Mouse (Mus musculus) midbrain, postnatal 0 days (tissue): ENCODE data around the gene Stard13. TPM values are rescaled to one million over a fixed set of nuclear protein-coding genes. Genes with fewer than 3 reads are reported as not detected.
A peak's percentile ranks its signal among the peaks of the same experiment; 100 is the strongest.

Experiments
- ATAC-seq: fragments of 200-750 bp; cut with Nextera tagmentation; 2 replicates; pipeline ENCODE4 v1.8.0; 2017; ENCODE audit warnings: moderate number of reproducible peaks, mild to moderate bottlenecking, moderate TSS enrichment, moderate library complexity; ENCODE audit not compliant: low FRiP score
- DNase-seq: peaks from one replicate; pipeline ENCODE4 v3.0.0-alpha.2; 2015; ENCODE audit warnings: low spot score
- H3K27ac ChIP-seq: fragments of 300-500 bp; sonication (generic); 2 replicates; pipeline ENCODE4 v1.5.1; 2014; ENCODE audit warnings: low read depth, mild to moderate bottlenecking, low read length, mixed read lengths
- H3K27me3 ChIP-seq: fragments of 300-500 bp; sonication (generic); 2 replicates; pipeline ENCODE4 v1.6.1; 2014; ENCODE audit warnings: low read length, control low read depth, mixed read lengths; ENCODE audit not compliant: insufficient read depth
- H3K36me3 ChIP-seq: fragments of 300-500 bp; sonication (generic); 2 replicates; pipeline ENCODE4 v1.6.1; 2014; ENCODE audit warnings: low read length, control low read depth, mixed read lengths; ENCODE audit not compliant: insufficient read depth
- H3K4me1 ChIP-seq: fragments of 300-500 bp; sonication (generic); 2 replicates; pipeline ENCODE4 v1.6.1; 2014; ENCODE audit warnings: mild to moderate bottlenecking, control low read depth, antibody characterized with exemption, low read length, mixed read lengths; ENCODE audit not compliant: insufficient read depth
- H3K4me2 ChIP-seq: fragments of 300-500 bp; sonication (generic); 2 replicates; pipeline ENCODE4 v1.6.1; 2014; ENCODE audit warnings: low read depth, mild to moderate bottlenecking, low read length, mixed read lengths; ENCODE audit not compliant: poor library complexity, severe bottlenecking
- H3K4me3 ChIP-seq: fragments of 300-500 bp; sonication (generic); 2 replicates; pipeline ENCODE4 v1.5.1; 2014; ENCODE audit warnings: low read depth, mild to moderate bottlenecking, low read length, moderate library complexity
- H3K9ac ChIP-seq: fragments of 300-500 bp; sonication (generic); replicated peaks from 2 replicates; pipeline ENCODE4 v1.6.1; 2014; ENCODE audit warnings: mild to moderate bottlenecking, low read length, moderate library complexity, mixed read lengths; ENCODE audit not compliant: poor library complexity, severe bottlenecking
- H3K9me3 ChIP-seq: fragments of 300-500 bp; sonication (generic); 2 replicates; pipeline ENCODE4 v1.6.1; 2016; ENCODE audit warnings: low read length, control low read depth
- CTCF ChIP-seq: IDR thresholded peaks from 2 replicates; pipeline ENCODE4 v1.5.1; 2016; ENCODE audit warnings: antibody characterized with exemption, mild to moderate bottlenecking
- WGBS: fragments of 180-500 bp; shearing (Covaris S2); extraction: QIAGEN DNeasy Blood & Tissue Kit; methylation state at CpG from one replicate; pipeline ENCODE4 v1.1.7; 2014; 5-methylcytosine and 5-hydroxymethylcytosine counted together
- polyA plus RNA-seq: library from polyadenylated mRNA; unstranded; fragments of >200 nt; fragmentation: Nextera tagmentation; extraction: Ambion mirVana; gene quantifications from 2 replicates; pipeline ENCODE4 v1.2.1, GENCODE M21; 2015
- total RNA-seq: library from RNA; depleted of rRNA; stranded (reverse); fragments of >200 nt; gene quantifications from 2 replicates; pipeline ENCODE4 v1.2.3, GENCODE M21; 2014

Gene Stard13
- total and polyA plus RNA-seq, 2 experiments from 2014 or later: 2.1 to 27.2 TPM

- no peak overlapping the region for H3K4me3 ChIP-seq
- no peak overlapping the region for H3K4me2 ChIP-seq
- H3K4me1 ChIP-seq: no peaks in the 10 kb centered on the region
- peaks cover 3% of the 10 kb centered on the region; the same call in 1 of the 2 replicates for H3K36me3 ChIP-seq
- H3K9ac ChIP-seq: no peak overlapping the region
- no peaks in the 10 kb centered on the region for H3K27me3 ChIP-seq
- ATAC-seq (no peak), DNase-seq (no peak)
- 81% methylated on average over 1 of the region's 1 CpGs for WGBS
- H3K27ac ChIP-seq: no peak overlapping the region
- no peaks in the 10 kb centered on the region for H3K9me3 ChIP-seq
- TF ChIP-seq CTCF: no peak
Observed at GRCm38 (mm10) chr5:151065228-151065627, 168.4 kb downstream of the Stard13 start.

DNA sequence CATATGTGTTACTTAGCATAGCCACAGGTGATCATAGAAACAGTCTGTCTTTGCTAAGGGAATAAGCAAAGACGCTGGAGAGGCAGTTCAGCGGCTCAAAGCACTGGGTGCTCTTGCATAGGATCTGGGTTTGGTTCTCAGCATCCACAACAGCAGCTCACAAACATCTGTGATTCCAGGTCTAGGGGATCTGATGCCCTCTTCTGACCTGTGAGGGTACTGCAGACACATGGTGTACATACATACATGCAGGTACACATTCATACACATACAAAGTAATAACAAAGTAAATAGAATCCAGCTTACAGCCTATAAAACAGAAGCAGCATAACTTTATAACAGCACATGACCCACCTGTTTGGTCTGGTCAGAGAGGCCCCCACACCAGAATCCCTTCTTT, 171.7 kb downstream of the Stard13 start:
- Histone ChIP-seq H3K27me3 (no peaks in the 10 kb centered on the region), H3K4me2 (no peak overlapping the region), H3K27ac (no peak overlapping the region), H3K9ac (no peak overlapping the region), H3K9me3 (no peaks in the 10 kb centered on the region), H3K4me3 (no peak overlapping the region), H3K36me3 (peaks cover 3% of the 10 kb centered on the region; the same call in 1 of the 2 replicates), H3K4me1 (no peaks in the 10 kb centered on the region)
- 98% methylated on average over 2 of the region's 2 CpGs for WGBS
- no peak for DNase-seq
- TF ChIP-seq CTCF: no peak
- no peak for ATAC-seq

- no peak overlapping the region for H3K9ac ChIP-seq
- no peak for TF ChIP-seq CTCF
- H3K4me1 ChIP-seq: no peaks in the 10 kb centered on the region
- no peaks in the 10 kb centered on the region for H3K27me3 ChIP-seq
- H3K27ac ChIP-seq: no peak overlapping the region
- WGBS: 84% methylated on average over 12 of the region's 12 CpGs
- H3K4me3 ChIP-seq: no peak overlapping the region
- no peaks in the 10 kb centered on the region for H3K9me3 ChIP-seq
- ATAC-seq (no peak), DNase-seq (peak; percentile 9)
- peaks cover 3% of the 10 kb centered on the region; the same call in 1 of the 2 replicates for H3K36me3 ChIP-seq
- H3K4me2 ChIP-seq: no peak overlapping the region
Observed at GRCm38 (mm10) chr5:151060476-151060875, 173.2 kb downstream of the Stard13 start.

DNA sequence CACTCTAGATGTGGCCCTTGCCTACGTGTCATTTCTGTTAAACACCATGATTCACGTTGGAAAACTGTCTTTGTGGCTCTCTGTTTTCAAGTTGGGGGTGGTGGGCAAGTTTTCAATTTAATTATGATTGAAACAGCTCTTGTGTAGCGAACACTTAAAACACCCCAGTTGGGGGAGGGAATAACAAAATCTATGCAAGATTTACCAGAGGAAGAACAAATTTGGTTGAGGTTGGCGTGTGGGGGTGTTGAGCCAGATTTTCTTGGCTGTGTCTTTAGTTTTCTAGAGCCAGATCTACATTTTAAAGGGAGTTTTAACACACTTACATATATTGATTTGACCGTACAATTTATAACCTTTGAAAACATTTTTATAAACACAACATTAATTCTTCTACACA, 173.9 kb downstream of the Stard13 start:
- DNase-seq (no peak), ATAC-seq (no peak)
- Histone ChIP-seq H3K27ac (no peak overlapping the region), H3K9me3 (no peaks in the 10 kb centered on the region), H3K27me3 (no peaks in the 10 kb centered on the region), H3K9ac (no peak overlapping the region), H3K4me2 (no peak overlapping the region), H3K4me3 (no peak overlapping the region), H3K36me3 (peaks cover 3% of the 10 kb centered on the region; the same call in 1 of the 2 replicates), H3K4me1 (no peaks in the 10 kb centered on the region)
- WGBS: 93% methylated on average over 5 of the region's 5 CpGs
- TF ChIP-seq CTCF: no peak

- no peak overlapping the region for H3K4me3 ChIP-seq
- H3K27ac ChIP-seq: no peak overlapping the region
- DNase-seq: no peak
- no peak overlapping the region for H3K4me2 ChIP-seq
- ATAC-seq: no peak
- peaks cover 3% of the 10 kb centered on the region; the same call in 1 of the 2 replicates for H3K36me3 ChIP-seq
- no peaks in the 10 kb centered on the region for H3K9me3 ChIP-seq
- no peaks in the 10 kb centered on the region for H3K27me3 ChIP-seq
- TF ChIP-seq CTCF: no peak
- WGBS: 92% methylated on average over 10 of the region's 10 CpGs
- H3K4me1 ChIP-seq: no peaks in the 10 kb centered on the region
- H3K9ac ChIP-seq: no peak overlapping the region
Observed at GRCm38 (mm10) chr5:151059352-151059751, 174.3 kb downstream of the Stard13 start.

DNA sequence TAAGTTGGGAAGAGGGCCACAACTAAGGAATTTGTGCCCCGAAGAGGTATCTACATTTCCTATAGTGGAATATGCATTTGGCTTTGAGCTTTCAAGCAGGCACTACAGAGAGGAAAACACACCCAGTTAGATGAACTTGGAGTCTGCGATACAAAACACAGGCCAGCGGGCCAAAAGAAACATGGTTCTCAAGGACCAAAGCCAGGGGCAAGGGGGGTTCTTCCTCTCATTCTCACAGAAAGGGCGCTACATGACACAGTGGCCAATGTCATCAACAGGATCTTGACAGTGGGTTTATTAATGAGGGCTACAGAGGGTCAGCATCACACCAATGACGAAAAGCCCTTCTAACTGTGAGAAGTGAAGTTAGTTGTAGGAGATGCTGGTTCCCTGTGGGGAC, 175.9 kb downstream of the Stard13 start:
- Histone ChIP-seq H3K9ac (no peak overlapping the region), H3K27ac (no peak overlapping the region), H3K9me3 (no peaks in the 10 kb centered on the region), H3K27me3 (no peaks in the 10 kb centered on the region), H3K4me1 (no peaks in the 10 kb centered on the region), H3K36me3 (peaks cover 3% of the 10 kb centered on the region; the same call in 1 of the 2 replicates), H3K4me3 (no peak overlapping the region), H3K4me2 (no peak overlapping the region)
- DNase-seq: no peak
- 91% methylated on average over 5 of the region's 5 CpGs for WGBS
- no peak for TF ChIP-seq CTCF
- no peak for ATAC-seq
